Mouse (Mus musculus) layer of hippocampus, adult 2 months (tissue): ENCODE measurements around the gene Csrp1. TPM values are rescaled to one million over a fixed set of nuclear protein-coding genes. Genes with fewer than 3 reads are reported as not detected.

ENCODE experiments used
- DNase-seq, 2 experiments: peaks; one replicate each; pipeline ENCODE4 v3.0.0; 2022; ENCODE audit warnings: low spot score in 2 of 2
- H3K27ac ChIP-seq: fragments of 200-600 bp; 2 replicates; pipeline ENCODE4 v1.8.1; 2022
- H3K4me3 ChIP-seq: fragments of 200-600 bp; 2 replicates; pipeline ENCODE4 v1.8.1; 2022; ENCODE audit warnings: mild to moderate bottlenecking
- CTCF ChIP-seq: fragments of 200-600 bp; conservative IDR thresholded peaks from 2 replicates; pipeline ENCODE4 v1.8.1; 2022; ENCODE audit warnings: antibody characterized with exemption, mild to moderate bottlenecking, moderate library complexity
- total RNA-seq, 2 experiments: library from RNA; stranded (reverse); gene quantifications; 2 replicates each; pipeline ENCODE4 v1.2.3; 2021

Gene Csrp1
- total RNA-seq, 2 experiments from 2014 or later, result 220 to 231 TPM

DNA sequence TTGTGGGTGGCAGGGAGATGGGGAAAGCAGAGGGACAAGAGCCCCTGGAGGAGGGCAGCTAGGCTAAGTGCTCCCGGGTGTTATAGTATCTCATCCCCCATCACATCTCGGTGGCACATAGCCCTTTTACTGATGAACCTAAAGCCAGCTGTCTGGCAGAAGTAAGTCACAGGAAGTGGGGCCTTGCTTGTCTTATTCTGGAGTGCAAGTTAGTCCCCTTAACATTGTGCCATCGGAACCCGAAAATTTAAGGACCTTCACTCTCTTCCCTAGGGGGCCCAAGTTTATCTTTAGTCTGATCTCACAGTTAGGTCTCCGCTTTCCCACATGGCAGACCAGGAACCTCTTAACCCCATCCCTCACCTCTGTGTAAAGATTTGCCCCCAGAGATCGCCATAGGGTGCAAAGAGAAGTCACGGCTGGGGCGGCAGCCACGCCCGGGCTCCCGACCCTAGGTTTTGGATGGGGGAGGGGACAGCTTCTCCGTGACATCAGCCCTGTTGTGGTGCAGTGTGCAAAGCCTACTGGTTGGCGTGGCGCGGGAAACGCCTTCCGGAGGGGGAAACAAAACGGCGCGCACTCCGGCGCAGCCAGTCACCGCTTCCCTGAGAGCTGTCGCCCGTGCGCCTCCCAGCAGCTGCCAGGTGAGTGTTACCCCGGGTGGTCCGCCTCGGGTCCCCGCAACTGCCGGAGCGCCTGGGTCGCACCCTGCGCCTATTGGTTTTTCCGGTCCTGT is 8.9 kb downstream of the Csrp1 start:
- TF ChIP-seq CTCF, result no peak; the same call in 1 of the 2 replicates
- Histone ChIP-seq H3K27ac (peak overlapping the region; percentile 87), H3K4me3 (peak overlapping the region; percentile 72)
- peak; percentile 81 to 86 for DNase-seq

GRCm38 (mm10) chr1:135729367-135729713 is 9.5 kb downstream of the Csrp1 start:
- peak; percentile 35 to 63 for DNase-seq
- no peak for TF ChIP-seq CTCF
- H3K27ac ChIP-seq, result peak overlapping the region; percentile 87

GRCm38 (mm10) chr1:135729821-135730220 is 10.0 kb downstream of the Csrp1 start:
- Histone ChIP-seq H3K4me3 (peak overlapping the region; percentile 72), H3K27ac (peak overlapping the region; percentile 87)
- TF ChIP-seq CTCF, result no peak
- DNase-seq, result no peak

More at GRCm38 (mm10) chr1:135729367-135729713, 9.5 kb downstream of the Csrp1 start:
- H3K4me3 ChIP-seq, result peak overlapping the region; percentile 72

GRCm38 (mm10) chr1:135730296-135730695 is 10.4 kb downstream of the Csrp1 start:
- H3K4me3 ChIP-seq, result peak overlapping the region; percentile 47
- TF ChIP-seq CTCF, result no peak
- DNase-seq, result no peak
- H3K27ac ChIP-seq, result peak overlapping the region; percentile 87

DNA sequence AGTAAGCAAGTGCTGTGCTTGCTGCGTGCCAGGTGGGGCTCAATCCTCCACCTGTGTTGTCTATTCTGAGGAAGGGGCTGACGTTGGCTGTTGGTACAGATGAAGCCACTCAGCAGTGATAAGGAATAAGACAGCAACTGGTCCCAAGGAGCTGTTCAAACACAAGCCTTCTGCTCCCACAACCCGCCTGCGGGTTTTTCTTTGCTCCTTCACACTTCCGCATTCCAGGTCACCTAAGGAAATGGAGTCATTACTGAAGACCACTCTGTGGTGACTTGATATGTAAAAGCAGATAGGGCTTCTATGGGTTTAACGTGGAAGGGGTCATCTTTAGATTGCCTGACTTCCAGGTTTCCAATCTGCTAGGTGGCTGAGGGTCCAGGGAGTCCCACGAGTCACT is 11.5 kb downstream of the Csrp1 start:
- no peak for TF ChIP-seq CTCF
- Histone ChIP-seq H3K27ac (peak overlapping the region; percentile 87), H3K4me3 (peak overlapping the region; percentile 47)
- no peak for DNase-seq

- TF ChIP-seq CTCF, result no peak
- Histone ChIP-seq H3K4me3 (peak overlapping the region; percentile 47), H3K27ac (peak overlapping the region; percentile 87)
- no peak for DNase-seq
These were observed 12.2 kb downstream of the Csrp1 start for GRCm38 (mm10) chr1:135731897-135732684.

GRCm38 (mm10) chr1:135734225-135734937 is 14.5 kb downstream of the Csrp1 start:
- Histone ChIP-seq H3K27ac (peak overlapping the region; percentile 87), H3K4me3 (peak overlapping the region; percentile 47)
- DNase-seq, result peak; percentile 63 to 83
- no peak for TF ChIP-seq CTCF

DNA sequence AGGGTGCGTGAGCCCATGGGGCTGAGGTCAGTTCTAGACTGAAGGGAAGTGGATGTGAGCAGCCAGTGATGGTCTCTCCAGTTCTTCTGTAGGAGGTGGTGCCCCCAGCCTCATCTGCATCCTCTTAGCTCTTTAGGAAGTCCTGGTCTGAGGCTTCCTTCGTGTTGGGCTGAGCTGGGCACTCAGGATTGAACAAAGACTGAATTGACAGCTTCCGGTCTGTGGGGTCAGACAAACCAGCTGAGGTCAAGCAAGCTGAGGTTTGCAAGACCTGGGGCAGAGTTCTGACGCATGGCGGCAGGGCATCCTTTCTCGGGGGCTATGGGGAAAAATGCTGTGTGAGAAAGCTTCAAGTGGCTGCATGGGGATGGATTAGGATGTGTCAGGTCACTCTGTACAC is 15.6 kb downstream of the Csrp1 start:
- Histone ChIP-seq H3K27ac (peak overlapping the region; percentile 87), H3K4me3 (peak overlapping the region; percentile 36)
- TF ChIP-seq CTCF, result no peak
- DNase-seq, result no peak

DNA sequence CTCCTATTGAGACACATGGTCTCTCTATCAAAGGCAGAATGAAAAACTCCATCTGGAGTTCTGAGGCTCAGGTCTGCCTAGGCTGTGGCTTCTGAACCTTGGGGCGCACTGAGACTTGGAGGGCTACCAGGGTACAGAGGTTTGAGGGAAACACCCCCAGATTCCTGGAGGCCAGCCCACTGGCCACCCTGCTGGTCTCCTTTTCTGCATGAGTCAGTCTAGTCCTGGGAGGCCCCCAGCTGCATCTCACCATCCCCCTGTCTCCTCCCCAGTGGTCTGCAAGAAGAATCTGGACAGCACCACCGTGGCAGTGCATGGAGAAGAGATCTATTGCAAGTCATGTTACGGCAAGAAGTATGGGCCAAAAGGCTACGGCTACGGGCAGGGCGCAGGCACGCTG is 25.1 kb downstream of the Csrp1 start:
- TF ChIP-seq CTCF, result no peak
- H3K4me3 ChIP-seq, result no peak overlapping the region
- H3K27ac ChIP-seq, result peak overlapping the region; percentile 43; the same call in 1 of the 2 replicates
- no peak for DNase-seq

GRCm38 (mm10) chr1:135746248-135746647 is 26.4 kb downstream of the Csrp1 start:
- DNase-seq, result no peak
- Histone ChIP-seq H3K4me3 (no peak overlapping the region), H3K27ac (no peak overlapping the region)
- no peak for TF ChIP-seq CTCF

- H3K27ac ChIP-seq, result peak overlapping the region; percentile 55; the same call in 1 of the 2 replicates
- H3K4me3 ChIP-seq, result no peak overlapping the region
- TF ChIP-seq CTCF, result peak; percentile 90
- DNase-seq, result peak; percentile 91 to 93
These were observed 33.0 kb downstream of the Csrp1 start for GRCm38 (mm10) chr1:135752737-135753348.

DNA sequence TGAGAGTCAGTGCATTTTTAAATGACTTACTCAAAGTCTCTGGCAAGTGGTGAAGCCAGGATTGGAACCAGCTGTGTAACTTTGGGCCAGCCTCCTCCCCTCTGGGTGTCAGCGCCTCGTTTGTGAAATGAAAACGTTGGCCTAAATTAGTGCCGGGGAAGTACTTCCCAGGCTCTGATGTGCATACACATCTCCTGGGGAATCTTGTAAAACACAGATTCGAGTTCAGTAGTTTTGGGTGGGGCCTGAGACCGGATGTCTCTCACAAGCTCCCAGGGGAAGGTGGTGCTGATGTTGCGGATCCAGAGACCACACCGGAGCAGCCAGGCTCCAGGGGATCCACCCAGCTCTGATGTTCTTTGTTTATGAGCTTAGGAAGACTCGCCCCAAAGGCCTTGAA is 35.4 kb downstream of the Csrp1 start:
- Histone ChIP-seq H3K4me3 (no peak overlapping the region), H3K27ac (no peak overlapping the region)
- TF ChIP-seq CTCF, result no peak
- no peak for DNase-seq
